Mouse (Mus musculus): Measurements from ENCODE around the gene Trub2. TPM values are rescaled to one million over a fixed set of nuclear protein-coding genes. Genes with fewer than 3 reads are reported as not detected.

The Trub2 gene
- polyA plus RNA-seq, 1 experiment from 2014 or later, result 21.0 TPM

- 65% methylated on average over 5 of the region's 5 CpGs for WGBS (ENCODE audit: insufficient replicate concordance)
- H3K36me3 ChIP-seq (ENCODE audit: control insufficient read depth, insufficient read depth, low read length), result peaks cover 12% of the 10 kb centered on the region; the same call in 1 of the 2 replicates
Measured at GRCm38 (mm10) chr2:29711877-29712276, 76.4 kb downstream of the Trub2 start.

More at GRCm38 (mm10) chr2:29711877-29712276, 76.4 kb downstream of the Trub2 start:
- Histone ChIP-seq H3K4me3 (ENCODE audit: low read depth, low read length) (no peak overlapping the region), H3K27me3 (ENCODE audit: control insufficient read depth, insufficient read depth, low read length) (no peaks in the 10 kb centered on the region), H3K27ac (ENCODE audit: low read depth, low read length) (0 out of 2 replicates have a peak overlapping the region, but pooled peaks have one; percentile 3), H3K9me3 (replicated peaks; ENCODE audit: control insufficient read depth, low read length) (no peaks in the 10 kb centered on the region), H3K4me1 (ENCODE audit: control insufficient read depth, insufficient read depth, low read length) (peaks cover 25% of the 10 kb centered on the region), H3K9ac (ENCODE audit: low read depth, low read length) (no peak overlapping the region), H3K4me2 (no peak overlapping the region)
- no peak for ATAC-seq (replicated peaks; ENCODE audit: insufficient number of reproducible peaks, low FRiP score, low TSS enrichment)

Other genes starting within 250 kb of the Trub2 start
- 9.1 and 9.8 TPM in 2 replicates for gene Rapgef1, start 168.8 kb downstream of the Trub2 start, polyA plus RNA-seq (2014; fragmentation: Nextera tagmentation; extraction: Ambion mirVana)
- not detected in 2 replicates for gene Gm13420, start 36.8 kb downstream of the Trub2 start, polyA plus RNA-seq (2014; fragmentation: Nextera tagmentation; extraction: Ambion mirVana)
- gene Gm13547, start 29.2 kb downstream of the Trub2 start, polyA plus RNA-seq (2014; fragmentation: Nextera tagmentation; extraction: Ambion mirVana), result 0.99 TPM in 1 of 2 replicates, not detected in the other
- gene Coq4, start 1.0 kb downstream of the Trub2 start, polyA plus RNA-seq (2014; fragmentation: Nextera tagmentation; extraction: Ambion mirVana), result 28.8 and 30.2 TPM in 2 replicates
- 6.7 and 8.3 TPM in 2 replicates for gene Slc27a4, start 14.1 kb upstream of the Trub2 start, polyA plus RNA-seq (2014; fragmentation: Nextera tagmentation; extraction: Ambion mirVana)
- 17.4 and 18.1 TPM in 2 replicates for gene Urm1, start 31.6 kb upstream of the Trub2 start, polyA plus RNA-seq (2014; fragmentation: Nextera tagmentation; extraction: Ambion mirVana)
- gene Cercam, start 80.7 kb upstream of the Trub2 start, polyA plus RNA-seq (2014; fragmentation: Nextera tagmentation; extraction: Ambion mirVana), result 17.9 and 18.4 TPM in 2 replicates
- gene Odf2, start 100.7 kb upstream of the Trub2 start, polyA plus RNA-seq (2014; fragmentation: Nextera tagmentation; extraction: Ambion mirVana), result 56.3 and 62.0 TPM in 2 replicates
- 34.3 and 39.0 TPM in 2 replicates for gene Gle1, start 146.9 kb upstream of the Trub2 start, polyA plus RNA-seq (2014; fragmentation: Nextera tagmentation; extraction: Ambion mirVana)
- gene Sptan1, start 177.1 kb upstream of the Trub2 start, polyA plus RNA-seq (2014; fragmentation: Nextera tagmentation; extraction: Ambion mirVana), result 154 and 157 TPM in 2 replicates

Measured in heart, embryonic 11.5 days (tissue).